In the genomic region with DNA sequence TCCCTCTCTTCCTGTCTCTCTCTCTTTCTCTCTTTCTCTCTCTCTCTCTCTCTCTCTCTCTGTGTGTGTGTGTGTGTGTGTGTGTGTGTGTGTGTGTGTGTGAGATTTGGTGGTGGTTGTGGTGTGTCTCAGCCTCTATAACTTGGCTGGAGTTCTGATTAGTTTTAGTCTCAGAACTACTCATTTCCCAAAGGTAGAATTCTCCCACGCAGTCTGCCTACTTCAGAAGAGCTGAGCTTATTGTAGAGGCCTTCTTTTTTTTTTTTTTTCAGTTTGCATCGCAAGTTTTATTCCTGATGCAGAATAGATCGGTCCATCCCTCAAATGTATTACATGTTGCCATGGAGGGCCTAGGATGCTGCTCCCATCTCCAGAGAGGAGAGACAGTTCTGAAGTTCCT, we compare ENCODE assay signal across 12 mouse cellular contexts.
"Had no signal": no experiment of that assay in that cellular context is flagged by ENCODE, and none has a peak within 500 bp of the region (broad histone marks: within the 10 kb centered on the region; RNA-seq: fewer than 3 reads in every experiment).

No protein-coding gene starts in this region.

- H3K4me2 ChIP-seq: limb, embryonic 12.5 days; liver, embryonic 13.5 days; lung, embryonic 15.5 days; midbrain, embryonic 13.5 days; neural tube, embryonic 15.5 days had no signal

- H3K4me3 ChIP-seq: limb, embryonic 12.5 days; liver, embryonic 13.5 days; lung, embryonic 15.5 days; midbrain, embryonic 13.5 days; neural tube, embryonic 15.5 days had no signal

- H3K36me3 ChIP-seq: limb, embryonic 12.5 days; liver, embryonic 13.5 days; lung, embryonic 15.5 days; midbrain, embryonic 13.5 days; neural tube, embryonic 15.5 days had no signal

- H3K4me1 ChIP-seq: midbrain, embryonic 13.5 days; neural tube, embryonic 15.5 days had no signal

- H3K27me3 ChIP-seq: limb, embryonic 12.5 days; liver, embryonic 13.5 days; lung, embryonic 15.5 days; megakaryocyte, embryonic 14.5 days; midbrain, embryonic 13.5 days; neural tube, embryonic 15.5 days had no signal

- DNase-seq: liver; liver, embryonic 13.5 days; liver, postnatal 0 days; spleen, adult 18-20 months; thymus, adult 2 months; thymus, postnatal 25 days had no signal

- H3K27ac ChIP-seq: limb, embryonic 12.5 days; liver, embryonic 13.5 days; macrophage; midbrain, embryonic 13.5 days; neural tube, embryonic 15.5 days had no signal

- ATAC-seq: midbrain, embryonic 13.5 days had no signal

- H3K9ac ChIP-seq: limb, embryonic 12.5 days; liver, embryonic 13.5 days; liver, postnatal 0 days; lung, embryonic 15.5 days; midbrain, embryonic 13.5 days; neural tube, embryonic 15.5 days had no signal

- H3K9me3 ChIP-seq: limb, embryonic 12.5 days; liver, embryonic 13.5 days; lung, embryonic 15.5 days; neural tube, embryonic 15.5 days had no signal
